Mouse (Mus musculus) embryo, embryonic 11.5 days (tissue): Measurements from ENCODE around the gene Gm20458.

Experiments
- DNase-seq: peaks from one replicate; pipeline ENCODE4 v3.0.0-alpha.2; 2012; ENCODE audit warnings: low read depth, low spot score

Gm20458 gene

DNA sequence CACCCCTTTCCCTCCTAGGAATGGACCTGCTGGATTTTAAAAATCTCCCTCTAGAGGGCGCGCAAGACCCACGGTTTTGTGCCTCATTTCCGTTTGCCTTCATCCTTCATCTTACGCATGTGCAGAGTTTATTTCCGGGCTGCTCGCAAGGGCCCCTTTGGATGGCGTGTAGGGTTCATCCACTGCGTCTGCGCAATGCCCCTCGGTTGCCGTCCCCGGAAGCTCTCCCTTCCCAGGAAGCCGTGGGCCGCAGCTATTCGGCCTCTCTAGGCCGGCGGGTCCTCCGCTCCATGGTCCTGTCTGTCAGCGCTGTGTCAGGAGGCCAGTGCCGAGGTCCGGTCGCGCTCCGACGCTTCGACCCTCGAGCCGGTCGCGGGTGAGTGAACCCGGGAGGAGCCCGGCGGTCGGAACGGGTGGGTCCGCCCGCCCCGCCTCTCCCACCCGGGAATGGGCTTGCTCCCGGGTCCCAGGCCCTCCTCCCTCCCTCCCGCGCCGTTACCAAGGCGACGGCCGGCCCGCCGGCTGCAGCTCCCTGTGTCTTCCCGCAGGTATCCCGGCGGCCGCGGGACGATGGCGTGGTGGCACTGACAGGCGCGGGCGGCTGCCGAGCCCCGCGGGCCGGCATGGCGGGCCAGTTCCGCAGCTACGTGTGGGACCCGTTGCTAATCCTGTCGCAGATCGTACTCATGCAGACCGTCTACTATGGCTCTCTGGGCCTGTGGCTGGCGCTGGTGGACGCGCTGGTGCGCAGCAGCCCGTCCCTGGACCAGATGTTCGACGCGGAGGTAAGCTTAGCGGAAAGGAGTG lies at the start of gene Gm20458:
Gene Gm20458, plus strand, starts transcription at position 223 of the 807 bp plus-strand sequence.
- DNase-seq = peak; percentile 95

GRCm38 (mm10) chr2:164414167-164414566 lies 46.6 kb upstream of the Gm20458 start:
- DNase-seq = no peak

DNA sequence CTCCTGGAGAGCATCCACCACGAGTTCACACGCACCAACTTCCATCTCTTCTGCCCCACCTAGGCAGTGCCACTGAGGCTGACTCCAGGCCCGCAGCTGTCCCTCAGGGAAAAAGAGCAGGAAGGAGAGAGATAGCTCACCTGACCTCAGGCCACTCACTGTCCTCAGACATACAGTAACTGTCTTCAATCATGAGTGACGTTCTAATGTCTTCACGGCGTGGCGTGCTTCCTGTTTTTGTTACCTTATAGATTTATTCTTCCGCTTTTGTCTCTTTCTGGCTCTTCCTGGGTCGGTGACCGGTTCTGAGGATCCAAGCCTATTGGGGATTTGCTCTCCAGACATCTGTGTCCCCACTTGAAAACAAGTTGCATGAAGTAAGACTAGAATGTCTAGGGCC lies 46.2 kb upstream of the Gm20458 start:
- DNase-seq = no peak

GRCm38 (mm10) chr2:164417198-164417597 lies 43.6 kb upstream of the Gm20458 start:
- no peak for DNase-seq

- no peak for DNase-seq
Observed at GRCm38 (mm10) chr2:164418308-164418875, 42.4 kb upstream of the Gm20458 start.

DNA sequence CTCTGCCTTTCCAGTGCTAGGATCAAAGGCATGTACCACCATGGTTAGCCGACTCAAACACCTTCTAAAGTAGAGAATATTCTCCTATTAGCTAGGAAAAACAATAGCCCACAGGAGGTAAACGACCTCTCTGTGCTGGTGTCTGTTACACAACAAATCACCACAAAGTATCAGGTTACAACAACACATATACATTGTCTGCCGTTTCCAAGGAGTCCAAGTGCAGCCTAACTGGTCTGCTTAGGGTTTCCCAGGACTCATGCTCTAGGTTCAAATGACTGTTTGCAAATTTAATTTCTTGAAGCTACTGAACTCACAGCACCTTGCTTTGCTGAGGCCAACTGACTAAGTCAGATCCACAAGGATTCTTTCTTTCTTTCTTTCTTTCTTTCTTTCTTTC lies 41.3 kb upstream of the Gm20458 start:
- no peak for DNase-seq

- DNase-seq = no peak
Observed at GRCm38 (mm10) chr2:164421306-164421705, 39.5 kb upstream of the Gm20458 start.

- no peak for DNase-seq
Observed at GRCm38 (mm10) chr2:164421979-164422378, 38.8 kb upstream of the Gm20458 start.

GRCm38 (mm10) chr2:164422675-164423393 lies 37.9 kb upstream of the Gm20458 start:
- DNase-seq = no peak

- no peak for DNase-seq
Observed at GRCm38 (mm10) chr2:164423464-164423863, 37.3 kb upstream of the Gm20458 start.

DNA sequence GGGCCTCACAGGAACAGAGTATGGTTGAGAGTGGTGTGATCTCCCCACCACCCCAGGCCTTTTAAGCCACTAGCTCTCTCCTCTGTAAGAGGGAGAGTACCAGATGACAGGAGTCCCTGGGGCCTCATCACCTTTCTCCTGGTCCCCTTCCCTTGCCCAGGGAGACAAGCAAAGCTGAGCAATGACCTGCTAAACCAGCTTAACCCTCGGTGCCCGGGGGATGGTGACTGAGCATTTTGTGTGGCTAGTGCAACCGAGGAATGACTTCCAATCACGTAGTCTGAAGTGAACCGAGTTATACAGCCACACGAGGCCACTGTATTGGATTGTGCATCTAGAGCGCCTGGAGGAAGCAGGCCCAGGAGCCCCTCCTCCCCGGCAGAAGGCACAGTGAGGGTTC lies 36.4 kb upstream of the Gm20458 start:
- no peak for DNase-seq

DNA sequence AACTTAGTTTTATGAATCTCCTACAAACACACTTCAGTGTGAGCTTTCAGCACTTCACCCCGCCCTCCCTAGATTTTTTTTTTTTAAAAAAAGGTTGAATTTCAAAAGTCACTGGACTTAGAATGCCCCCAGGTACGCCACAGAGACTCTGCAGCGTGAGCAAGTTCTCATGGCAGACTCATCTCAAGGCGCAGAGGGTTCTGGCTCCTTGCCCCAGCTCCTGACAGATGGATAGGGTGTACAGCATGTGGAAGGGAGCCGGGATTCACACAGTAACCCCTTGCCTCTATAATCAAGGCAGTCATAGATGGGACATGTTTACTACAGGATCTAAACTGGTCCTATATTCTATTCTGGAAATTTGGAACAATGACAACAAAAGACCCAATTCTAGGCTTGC lies 35.4 kb upstream of the Gm20458 start:
- no peak for DNase-seq

DNA sequence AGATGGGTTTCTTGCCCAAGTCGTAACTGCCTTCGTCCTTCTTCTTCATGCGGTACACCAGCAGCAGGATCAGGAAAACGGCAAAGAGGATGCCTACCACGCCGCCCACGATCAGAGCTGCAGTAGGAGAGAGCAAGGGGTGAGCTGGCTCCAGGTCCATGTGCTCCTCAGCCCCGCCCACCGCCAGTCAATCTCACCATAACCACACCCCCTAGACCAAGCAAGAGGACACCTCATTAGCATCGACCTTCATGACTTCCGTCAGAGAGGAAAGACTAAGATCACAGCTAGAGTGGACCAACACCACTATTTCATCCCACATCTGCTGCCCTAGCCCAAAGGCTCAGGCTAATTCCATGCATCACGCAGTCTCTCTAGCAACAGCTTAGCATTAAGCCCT lies 34.6 kb upstream of the Gm20458 start:
- no peak for DNase-seq

GRCm38 (mm10) chr2:164426952-164427351 lies 33.8 kb upstream of the Gm20458 start:
- no peak for DNase-seq

- DNase-seq = no peak
Observed at GRCm38 (mm10) chr2:164428451-164428850, 32.3 kb upstream of the Gm20458 start.

GRCm38 (mm10) chr2:164429881-164430615 lies 30.7 kb upstream of the Gm20458 start:
- no peak for DNase-seq

DNA sequence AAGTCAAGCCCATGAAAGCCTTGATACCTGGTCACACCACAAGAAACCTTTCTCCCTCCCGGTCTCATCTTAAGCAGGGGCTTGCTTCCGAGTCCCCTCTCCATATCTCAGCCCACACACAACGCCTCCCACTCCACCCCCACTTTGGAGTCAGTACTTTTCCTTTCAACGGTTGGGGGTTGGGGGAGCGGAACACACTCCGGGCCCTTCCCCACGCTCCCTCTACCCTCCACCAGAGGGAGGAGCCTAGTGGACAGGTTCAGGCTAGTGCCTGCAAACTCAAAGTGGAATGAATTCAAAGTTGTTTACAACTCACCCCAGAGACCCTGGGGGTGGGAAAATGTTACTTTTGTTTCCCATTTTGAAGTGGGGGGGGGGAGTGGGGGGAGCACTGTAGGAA lies 30.1 kb upstream of the Gm20458 start:
- no peak for DNase-seq

DNA sequence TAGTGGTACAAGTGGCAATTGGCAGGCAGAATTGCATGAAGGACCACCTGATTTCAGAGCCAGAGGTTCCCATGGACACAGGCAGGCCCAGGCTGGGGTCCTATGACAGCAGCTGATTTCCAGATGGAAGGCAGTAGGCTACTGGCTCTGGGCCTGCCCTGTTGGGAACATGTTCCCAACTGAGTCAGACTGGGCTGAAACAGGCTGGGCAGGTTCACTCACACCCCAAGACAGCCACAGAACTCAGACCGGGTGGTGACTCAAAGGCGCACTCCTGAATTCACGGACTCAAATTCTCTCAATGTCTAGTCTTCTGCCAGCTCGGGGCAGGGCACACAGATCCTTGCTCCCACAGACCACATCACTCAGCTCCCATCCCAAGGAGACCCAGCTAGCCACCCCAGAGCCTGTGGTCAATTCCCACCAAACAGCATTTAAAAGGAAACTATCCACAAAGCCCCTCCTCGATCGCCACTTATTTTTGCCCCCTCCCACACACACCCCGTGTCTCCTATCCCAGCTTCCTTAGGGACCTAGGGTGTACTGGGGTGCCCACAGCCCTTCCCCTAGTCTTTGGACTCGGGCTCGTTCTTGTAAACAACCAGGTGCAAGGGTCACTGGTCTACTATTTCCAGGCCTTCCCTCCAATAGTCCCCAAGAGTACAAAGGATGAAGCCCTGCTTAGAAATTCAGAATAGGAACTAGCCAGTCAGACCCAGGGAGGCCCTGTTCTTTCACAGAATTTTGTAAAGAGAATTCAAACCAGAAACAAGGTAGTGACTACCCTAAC lies 28.9 kb upstream of the Gm20458 start:
- DNase-seq = no peak

- DNase-seq = no peak
Observed at GRCm38 (mm10) chr2:164432541-164433191, 28.1 kb upstream of the Gm20458 start.

GRCm38 (mm10) chr2:164433278-164433895 lies 27.4 kb upstream of the Gm20458 start:
- no peak for DNase-seq
